Mouse (Mus musculus) MEL (cell line): ENCODE data around the gene Numa1.

Experiments
- GABPA ChIP-seq: IDR thresholded peaks from 2 replicates; pipeline ENCODE4 v1.6.1; 2012; ENCODE audit warnings: low read depth, mild to moderate bottlenecking, inconsistent platforms, low read length, improper control_type of control experiment, moderate library complexity
- GATA1 ChIP-seq: IDR thresholded peaks from 2 replicates; pipeline ENCODE4 v1.6.1; 2011; ENCODE audit warnings: low read depth, low read length, improper control_type of control experiment
- HCFC1 ChIP-seq: IDR thresholded peaks from 2 replicates; pipeline ENCODE4 v1.6.1; 2012; ENCODE audit warnings: low read depth, mild to moderate bottlenecking, inconsistent platforms, low read length, improper control_type of control experiment, moderate library complexity
- MAX ChIP-seq: IDR thresholded peaks from 2 replicates; pipeline ENCODE4 v1.6.1; 2011; ENCODE audit warnings: low read length, improper control_type of control experiment
- POLR2A ChIP-seq, 2 experiments: IDR thresholded peaks; 2 replicates each; pipeline ENCODE4 v1.6.1; 2011 to 2012; ENCODE audit warnings: low read length in 2 of 2, mild to moderate bottlenecking in 2 of 2, control low read depth in 1 of 2, improper control_type of control experiment in 1 of 2, low read depth in 1 of 2, moderate library complexity in 1 of 2; ENCODE audit not compliant: control insufficient read depth in 1 of 2, insufficient read depth in 1 of 2, poor library complexity in 1 of 2
- RAD21 ChIP-seq: IDR thresholded peaks from 2 replicates; pipeline ENCODE4 v1.6.1; 2011; ENCODE audit warnings: mild to moderate bottlenecking, low read depth, low read length, improper control_type of control experiment
- TBP ChIP-seq: IDR thresholded peaks from 2 replicates; pipeline ENCODE4 v1.8.0; 2011; ENCODE audit warnings: low read depth, low read length, improper control_type of control experiment

- TF ChIP-seq RAD21 (no peak), GABPA (no peak), TBP (no peak), GATA1 (no peak), POLR2A (IDR thresholded peaks at IDR 0.05; ENCODE audit: control insufficient read depth in 1 of 2, insufficient read depth in 1 of 2, low read depth in 1 of 2, low read length in 2 of 2, poor library complexity in 1 of 2) (no peak), MAX (no peak), HCFC1 (no peak)
Observed at GRCm38 (mm10) chr7:102000921-102001630, 67.2 kb downstream of the Numa1 start.
